Mouse (Mus musculus) naive thymus-derived CD4-positive, alpha-beta T cell, adult 2 months (primary cell): ENCODE measurements at regions not wholly inside any gene's neighbourhood (a gene's known extent, or its start where the extent isn't known, plus 50 kb on each side); places are given as distances from the start of the nearest gene placed in this dataset.

Source experiments
- DNase-seq: peaks from one replicate; pipeline ENCODE4 v3.0.0-alpha.2; 2011; ENCODE audit warnings: low read depth

GRCm38 (mm10) chr12:74518032-74518431, 201.8 kb upstream of the Gm11042 start:
- no peak for DNase-seq

DNA sequence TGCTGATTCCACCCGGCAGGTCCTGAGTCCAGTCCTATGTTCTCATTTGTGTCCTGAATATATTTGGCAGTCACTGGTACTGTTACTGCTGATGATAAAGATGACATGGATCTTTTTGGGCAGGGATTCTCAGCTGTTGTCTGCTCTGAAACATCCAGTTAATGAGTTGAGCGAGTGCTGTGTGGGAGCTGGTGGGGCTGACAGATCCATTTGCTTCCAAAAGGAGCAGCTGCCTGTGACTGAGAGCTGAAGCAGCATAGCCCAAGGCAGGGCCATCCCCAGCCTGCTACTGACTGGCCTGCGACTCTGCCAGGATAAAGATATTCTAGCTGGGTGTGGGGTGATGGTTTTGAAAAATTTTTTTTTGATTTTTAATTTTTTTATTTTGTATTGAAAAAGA, 200.3 kb upstream of the Gm11042 start:
- no peak for DNase-seq

DNA sequence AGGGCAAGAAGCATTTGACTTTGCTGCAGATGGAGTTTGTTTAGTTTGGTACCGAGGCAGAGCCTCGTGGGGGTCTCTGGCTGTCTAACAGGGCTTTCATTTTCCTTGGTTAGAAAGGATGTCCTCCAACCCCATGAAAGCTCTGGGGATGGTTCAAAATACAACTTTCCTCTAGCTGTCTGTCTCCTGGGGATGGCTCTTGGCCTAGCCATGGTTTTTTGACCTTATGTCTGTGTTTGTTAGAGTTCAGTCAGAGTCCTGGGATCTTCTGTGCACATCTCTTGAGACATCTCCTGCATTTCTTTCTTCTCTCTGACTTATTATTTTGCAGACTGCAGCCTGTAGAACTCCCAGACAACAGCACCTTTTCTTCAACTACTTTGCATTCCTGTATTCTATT, 186.6 kb upstream of the Gm11042 start:
- DNase-seq = no peak

GRCm38 (mm10) chr12:74477619-74478018, 161.4 kb upstream of the Gm11042 start:
- no peak for DNase-seq

- no peak for DNase-seq
Observed at GRCm38 (mm10) chr12:74474741-74475140, 158.5 kb upstream of the Gm11042 start.

DNA sequence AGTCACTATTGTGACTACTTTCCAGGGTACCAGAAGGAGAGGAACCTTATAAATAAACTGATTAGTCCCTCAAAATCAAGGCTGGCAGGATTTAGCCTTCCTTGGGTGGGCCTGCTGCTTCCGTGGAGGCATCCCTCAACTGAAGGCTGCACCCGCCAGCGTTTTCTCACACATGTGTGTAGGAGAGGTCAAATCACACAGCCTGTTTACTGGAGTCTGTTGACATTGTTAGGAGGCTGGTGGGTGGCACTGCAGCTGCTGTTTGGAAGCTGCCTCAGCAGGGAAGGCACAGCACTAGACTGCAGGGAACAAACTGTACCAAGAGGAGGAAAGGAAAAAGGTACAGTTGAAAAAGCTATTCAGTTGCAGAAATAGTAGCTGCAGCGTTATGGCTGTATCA, 142.3 kb upstream of the Gm11042 start:
- no peak for DNase-seq

- DNase-seq = no peak
Observed at GRCm38 (mm10) chr12:74452375-74453090, 136.3 kb upstream of the Gm11042 start.

DNA sequence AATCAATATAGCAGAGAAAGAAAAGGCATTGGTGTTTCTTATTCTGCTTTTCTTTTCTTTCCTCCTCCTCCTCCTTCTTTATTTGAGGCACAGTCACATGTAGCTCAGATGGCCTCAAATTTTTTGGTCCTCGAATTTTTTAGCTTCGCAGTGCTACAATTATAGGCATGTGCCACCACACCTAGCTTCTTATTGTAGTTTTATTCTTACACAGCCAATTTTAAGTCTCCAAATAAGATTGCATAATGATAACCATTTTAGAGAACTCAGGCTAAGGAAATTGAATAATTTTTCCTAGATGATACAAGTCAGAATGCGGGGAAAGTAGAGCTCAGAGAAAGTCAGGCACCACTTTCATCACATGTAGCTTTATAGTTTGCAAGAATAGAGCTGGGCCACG, 132.1 kb upstream of the Gm11042 start:
- no peak for DNase-seq

GRCm38 (mm10) chr12:74434874-74435273, 118.7 kb upstream of the Gm11042 start:
- no peak for DNase-seq

DNA sequence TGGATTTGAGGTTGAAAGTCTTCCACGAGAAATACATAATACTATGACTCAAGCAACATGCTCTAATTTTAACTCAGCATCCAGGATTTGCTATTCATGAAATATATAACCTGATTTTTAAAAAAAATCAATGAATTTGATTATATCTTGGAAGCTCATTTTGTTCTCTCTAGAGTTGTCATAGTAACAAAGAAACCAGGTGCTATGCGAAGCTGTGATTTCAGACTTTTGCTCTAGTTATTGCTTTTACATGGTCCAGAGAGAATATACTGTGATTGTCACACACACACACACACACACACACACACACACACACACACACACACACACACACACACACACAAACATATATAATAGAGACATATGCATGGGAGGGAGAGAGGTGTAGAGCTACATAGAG, 98.5 kb upstream of the Gm11042 start:
- DNase-seq = no peak

DNA sequence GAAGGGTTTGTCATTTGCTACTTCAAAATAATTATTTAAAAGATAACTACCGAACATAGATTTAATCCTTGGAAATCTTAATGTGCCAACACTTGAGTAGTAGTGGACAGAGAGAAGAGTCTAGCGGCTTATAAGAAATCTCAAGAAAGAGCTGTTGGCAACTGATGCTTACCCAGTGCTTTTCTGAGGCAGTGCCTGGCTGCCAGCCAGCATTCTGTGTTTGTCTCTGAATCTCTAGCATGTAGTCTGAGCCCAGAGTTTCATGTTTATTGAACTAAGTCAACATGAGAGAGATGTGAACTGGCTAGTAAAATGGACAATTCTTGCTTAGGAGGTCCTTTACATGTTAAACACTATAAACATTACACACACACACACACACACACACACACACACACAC, 94.3 kb upstream of the Gm11042 start:
- no peak for DNase-seq

DNA sequence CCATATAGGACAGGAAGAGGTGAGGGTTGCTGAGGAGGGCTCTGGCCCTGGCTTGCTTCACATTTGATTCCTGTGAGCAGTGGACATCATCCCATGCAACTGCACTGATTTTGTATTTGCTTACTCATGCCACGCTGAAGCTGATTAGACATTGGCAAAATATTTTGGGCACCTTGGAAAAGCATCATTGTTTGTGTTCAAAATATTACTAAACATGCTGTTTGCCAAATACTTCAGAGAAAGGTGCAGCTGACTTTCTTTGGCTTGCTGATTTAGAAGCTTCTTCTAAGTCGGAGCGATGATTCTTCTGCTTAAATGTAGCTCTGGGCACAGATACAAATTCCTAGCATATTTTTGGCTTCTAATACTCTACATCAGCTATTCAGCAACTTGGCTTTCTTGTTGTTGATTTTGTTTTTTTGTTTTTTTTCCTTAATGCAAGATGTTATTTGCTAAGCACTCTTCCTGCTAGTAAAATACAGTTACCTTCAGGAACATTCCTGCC, 91.4 kb upstream of the Gm11042 start:
- no peak for DNase-seq

DNA sequence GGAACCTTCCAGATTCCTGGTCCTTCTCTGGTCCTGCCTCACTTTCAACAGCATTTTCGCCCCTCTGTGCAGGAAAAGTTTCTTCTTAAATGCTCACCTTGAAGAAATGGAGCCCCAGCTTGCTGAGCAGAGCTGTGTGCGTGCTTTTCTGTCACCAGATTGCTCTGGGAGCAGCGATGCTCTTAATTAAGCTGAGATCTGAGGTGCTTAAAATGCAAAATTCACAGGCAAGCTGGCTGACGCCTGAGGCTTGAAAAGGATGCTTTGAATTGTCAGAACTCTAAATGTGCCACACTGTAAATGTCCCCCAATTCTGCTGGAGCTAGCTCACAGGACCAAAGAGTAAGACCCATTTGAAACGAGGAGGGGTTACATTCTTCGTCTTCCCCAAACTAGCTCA, 73.6 kb upstream of the Gm11042 start:
- no peak for DNase-seq
